Mouse (Mus musculus) heart, embryonic 16.5 days (tissue): ENCODE data around the gene Zfp566. TPM values are rescaled to one million over a fixed set of nuclear protein-coding genes. Genes with fewer than 3 reads are reported as not detected.

Source experiments
- ATAC-seq: fragments of 200-750 bp; cut with Nextera tagmentation; replicated peaks from 2 replicates; pipeline ENCODE4 v1.8.0; 2017; ENCODE audit warnings: moderate number of reproducible peaks; ENCODE audit not compliant: insufficient read depth, low FRiP score; ENCODE audit errors: extremely low read depth
- H3K27ac ChIP-seq: fragments of 300-500 bp; sonication (generic); 2 replicates; pipeline ENCODE4 v1.5.1; 2014; ENCODE audit warnings: mild to moderate bottlenecking, low read length, control low read depth, moderate library complexity
- H3K27me3 ChIP-seq: fragments of 300-500 bp; sonication (generic); 2 replicates; pipeline ENCODE4 v1.6.1; 2014; ENCODE audit warnings: low read length, mixed read lengths; ENCODE audit not compliant: control insufficient read depth, insufficient read depth
- H3K36me3 ChIP-seq: fragments of 300-500 bp; sonication (generic); 2 replicates; pipeline ENCODE4 v1.6.1; 2014; ENCODE audit not compliant: control insufficient read depth, insufficient read depth
- H3K4me1 ChIP-seq: fragments of 300-500 bp; sonication (generic); 2 replicates; pipeline ENCODE4 v1.6.1; 2014; ENCODE audit warnings: low read length, mixed read lengths; ENCODE audit not compliant: control insufficient read depth, insufficient read depth
- H3K4me2 ChIP-seq: fragments of 300-500 bp; sonication (generic); 2 replicates; pipeline ENCODE4 v1.6.1; 2014; ENCODE audit warnings: low read depth, mild to moderate bottlenecking, control low read depth, low read length
- H3K4me3 ChIP-seq: fragments of 300-500 bp; sonication (generic); 2 replicates; pipeline ENCODE4 v1.5.1; 2014; ENCODE audit warnings: mild to moderate bottlenecking, control low read depth, low read length
- H3K9ac ChIP-seq: fragments of 300-500 bp; sonication (generic); 2 replicates; pipeline ENCODE4 v1.6.1; 2014; ENCODE audit warnings: low read length, control low read depth
- H3K9me3 ChIP-seq: fragments of 300-500 bp; sonication (generic); replicated peaks from 2 replicates; pipeline ENCODE4 v1.6.1; 2016; ENCODE audit warnings: low read length; ENCODE audit not compliant: control insufficient read depth
- WGBS: fragments of 180-500 bp; shearing (Covaris S2); extraction: QIAGEN DNeasy Blood & Tissue Kit; methylation state at CpG from one replicate; pipeline ENCODE4 v1.1.7; 2014; 5-methylcytosine and 5-hydroxymethylcytosine counted together
- polyA plus RNA-seq: library from polyadenylated mRNA; unstranded; fragments of >200 nt; fragmentation: Nextera tagmentation; extraction: Ambion mirVana; gene quantifications from 2 replicates; pipeline ENCODE4 v1.2.1, GENCODE M21; 2015

Gene Zfp566
- polyA plus RNA-seq, 1 experiment from 2014 or later, result 7.1 TPM

DNA sequence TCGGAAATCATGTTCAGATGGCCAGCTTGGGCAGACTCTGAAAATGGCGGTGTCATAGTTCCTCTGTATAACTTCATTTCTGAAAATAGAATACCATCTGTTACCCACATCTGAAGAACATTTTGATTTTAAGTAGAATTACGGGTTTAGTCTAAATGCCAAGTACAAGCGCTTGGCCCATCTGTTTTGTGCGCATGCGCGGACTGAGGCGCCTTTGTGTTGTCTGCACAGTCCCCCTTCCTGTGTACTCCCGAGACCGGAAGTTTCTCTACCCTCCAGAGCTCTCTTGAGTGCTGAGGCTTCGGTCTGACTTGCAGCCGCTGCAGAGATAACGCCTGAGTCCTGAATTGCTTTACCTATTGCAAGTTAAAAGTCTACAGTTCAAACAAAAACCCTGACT, 9.0 kb upstream of the Zfp566 start:
- Histone ChIP-seq H3K4me3 (no peak overlapping the region), H3K4me2 (no peak overlapping the region), H3K27me3 (no peaks in the 10 kb centered on the region), H3K4me1 (peaks cover 13% of the 10 kb centered on the region), H3K9me3 (peaks cover 18% of the 10 kb centered on the region), H3K36me3 (peaks cover 46% of the 10 kb centered on the region), H3K27ac (no peak overlapping the region), H3K9ac (no peak overlapping the region)
- no peak for ATAC-seq
- 80% methylated on average over 13 of the region's 13 CpGs for WGBS

GRCm38 (mm10) chr7:30095551-30096125, 5.3 kb upstream of the Zfp566 start:
- H3K4me1 ChIP-seq, result peaks cover 21% of the 10 kb centered on the region
- H3K36me3 ChIP-seq, result peaks cover 16% of the 10 kb centered on the region
- H3K4me3 ChIP-seq, result peak overlapping the region; percentile 73
- no peaks in the 10 kb centered on the region for H3K9me3 ChIP-seq
- H3K27me3 ChIP-seq, result no peaks in the 10 kb centered on the region
- WGBS, result 10% methylated on average over 5 of the region's 5 CpGs
- peak overlapping the region; percentile 93 for H3K9ac ChIP-seq
- peak overlapping the region; percentile 86 for H3K4me2 ChIP-seq
- ATAC-seq, result no peak
- H3K27ac ChIP-seq, result peak overlapping the region; percentile 55

DNA sequence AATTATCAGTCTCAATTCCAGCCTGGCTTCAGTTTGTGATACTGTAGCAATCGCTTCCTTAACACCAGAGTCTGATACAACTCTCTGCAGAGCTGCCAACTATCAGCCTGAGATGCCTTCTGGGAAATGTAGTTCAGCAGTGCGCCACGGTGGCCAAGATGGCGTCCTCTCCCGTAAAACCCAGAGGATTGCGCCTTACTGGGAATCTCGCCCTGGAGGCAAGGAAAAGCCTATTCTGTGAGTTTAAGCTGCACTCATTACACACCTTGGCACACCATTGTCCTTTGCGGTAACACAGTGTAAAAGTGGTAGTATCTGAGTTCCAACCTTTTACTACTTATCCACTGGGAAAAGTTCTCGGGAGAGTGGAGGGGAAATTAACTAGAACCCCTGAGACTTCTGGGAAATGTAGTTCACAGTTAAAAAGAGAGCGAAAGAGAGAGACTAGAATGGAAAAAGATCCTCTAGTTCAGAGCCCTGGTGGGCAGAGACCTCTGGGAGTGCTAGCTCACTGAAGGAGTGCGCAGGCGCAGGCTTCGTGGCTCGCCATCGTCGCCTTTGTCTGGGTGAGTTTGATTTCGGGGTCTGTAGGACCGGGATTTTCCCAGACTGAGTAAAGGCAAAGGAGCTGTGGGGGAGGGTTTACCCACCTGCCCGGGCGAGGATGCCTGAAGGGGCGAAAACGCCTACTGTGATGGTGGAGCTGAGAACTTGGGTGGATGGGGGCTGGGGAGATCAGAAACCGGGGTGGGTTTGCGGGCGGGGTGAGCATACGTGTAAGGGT, 4.5 kb upstream of the Zfp566 start, which contains the start of gene Zfp260:
Gene Zfp260 (plus strand): TSS at position 132 of the 784 bp plus-strand sequence.
- peak within 1 kb of the TSS; percentile 73 for H3K4me3 ChIP-seq
- peaks cover 10% of the 10 kb centered on the region for H3K36me3 ChIP-seq
- ATAC-seq, result peak; percentile 78
- H3K27me3 ChIP-seq, result no peaks in the 10 kb centered on the region
- peaks cover 21% of the 10 kb centered on the region for H3K4me1 ChIP-seq
- peak within 1 kb of the TSS; percentile 86 for H3K4me2 ChIP-seq
- H3K9ac ChIP-seq, result peak within 1 kb of the TSS; percentile 93
- peak within 1 kb of the TSS; percentile 98 for H3K27ac ChIP-seq
- no peaks in the 10 kb centered on the region for H3K9me3 ChIP-seq
- WGBS, result under 1% methylated on average over 26 of the region's 26 CpGs

DNA sequence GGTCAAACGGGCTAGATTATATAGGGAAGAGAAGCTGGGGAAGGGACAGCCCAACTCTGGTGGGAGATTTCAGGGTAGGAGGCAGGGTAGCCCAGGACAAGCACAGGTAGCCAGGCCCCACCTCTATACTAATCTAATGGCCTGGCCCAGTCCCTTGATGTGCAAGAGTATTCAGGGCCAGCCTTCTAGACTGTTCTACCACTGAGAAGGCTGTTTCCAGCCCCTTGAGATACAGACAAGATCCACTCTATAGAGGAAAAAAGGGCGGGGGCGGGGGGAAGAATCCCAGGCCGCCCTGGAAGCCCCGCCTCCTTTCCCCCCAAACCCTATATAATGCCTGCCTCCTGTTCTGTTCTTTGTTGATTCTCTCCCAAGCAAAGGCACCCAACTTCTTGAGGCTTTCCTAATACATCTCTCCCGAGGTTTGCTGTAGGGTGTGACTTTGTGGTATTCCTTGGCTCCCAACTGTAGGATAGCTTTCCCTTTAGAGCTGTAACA, 3.6 kb upstream of the Zfp566 start:
- no peaks in the 10 kb centered on the region for H3K9me3 ChIP-seq
- no peak for ATAC-seq
- H3K4me2 ChIP-seq, result peak overlapping the region; percentile 86
- peak overlapping the region; percentile 93; the same call in 1 of the 2 replicates for H3K9ac ChIP-seq
- H3K27ac ChIP-seq, result peak overlapping the region; percentile 98
- peak overlapping the region; percentile 73 for H3K4me3 ChIP-seq
- no peaks in the 10 kb centered on the region for H3K27me3 ChIP-seq
- 74% methylated on average over 6 of the region's 6 CpGs for WGBS
- H3K4me1 ChIP-seq, result peaks cover 26% of the 10 kb centered on the region
- peaks cover 1% of the 10 kb centered on the region for H3K36me3 ChIP-seq

- H3K27ac ChIP-seq, result no peak overlapping the region
- H3K4me3 ChIP-seq, result no peak overlapping the region
- WGBS, result 80% methylated on average over 9 of the region's 9 CpGs
- H3K36me3 ChIP-seq, result no peaks in the 10 kb centered on the region; the same call in 1 of the 2 replicates
- no peak overlapping the region for H3K4me2 ChIP-seq
- H3K9ac ChIP-seq, result no peak overlapping the region
- no peaks in the 10 kb centered on the region for H3K27me3 ChIP-seq
- H3K4me1 ChIP-seq, result peaks cover 28% of the 10 kb centered on the region
- no peak for ATAC-seq
- H3K9me3 ChIP-seq, result no peaks in the 10 kb centered on the region
These were observed 2.3 kb upstream of the Zfp566 start for GRCm38 (mm10) chr7:30092666-30093065.

- H3K27ac ChIP-seq, result peak overlapping the region; percentile 71
- H3K36me3 ChIP-seq, result no peaks in the 10 kb centered on the region
- 5% methylated on average over 9 of the region's 9 CpGs for WGBS
- peaks cover 23% of the 10 kb centered on the region for H3K4me1 ChIP-seq
- H3K4me3 ChIP-seq, result peak overlapping the region; percentile 71
- H3K27me3 ChIP-seq, result no peaks in the 10 kb centered on the region
- peak overlapping the region; percentile 66 for H3K4me2 ChIP-seq
- ATAC-seq, result no peak
- H3K9me3 ChIP-seq, result no peaks in the 10 kb centered on the region
- peak overlapping the region; percentile 67 for H3K9ac ChIP-seq
These were observed 751 bp upstream of the Zfp566 start for GRCm38 (mm10) chr7:30090970-30091585.

DNA sequence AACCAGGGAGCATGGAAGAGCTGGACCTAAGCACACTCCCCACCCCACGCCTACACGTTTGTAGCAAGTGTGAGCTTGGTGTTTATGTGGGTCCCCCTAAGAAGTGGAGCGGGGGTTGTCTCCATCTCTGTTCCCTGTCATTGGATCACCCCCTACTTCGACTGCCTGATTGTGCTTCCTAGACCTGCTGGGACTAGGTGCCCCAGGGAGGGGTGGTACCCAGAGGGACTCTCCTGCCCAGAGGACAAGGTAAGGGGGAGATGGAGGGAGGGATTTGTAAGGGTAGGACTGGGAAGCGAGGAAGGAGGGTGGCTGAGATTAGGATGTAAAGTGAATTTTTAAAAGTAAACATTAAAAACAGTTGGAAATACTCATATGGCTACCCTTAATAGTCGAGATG, 922 bp downstream of the Zfp566 start:
- Histone ChIP-seq H3K4me1 (peaks cover 19% of the 10 kb centered on the region), H3K9me3 (no peaks in the 10 kb centered on the region), H3K27me3 (no peaks in the 10 kb centered on the region), H3K27ac (no peak overlapping the region; the same call in 1 of the 2 replicates), H3K36me3 (peaks cover 11% of the 10 kb centered on the region), H3K4me3 (peak overlapping the region; percentile 71), H3K4me2 (peak overlapping the region; percentile 66), H3K9ac (peak overlapping the region; percentile 77)
- WGBS, result 22% methylated on average over 6 of the region's 6 CpGs
- no peak for ATAC-seq

DNA sequence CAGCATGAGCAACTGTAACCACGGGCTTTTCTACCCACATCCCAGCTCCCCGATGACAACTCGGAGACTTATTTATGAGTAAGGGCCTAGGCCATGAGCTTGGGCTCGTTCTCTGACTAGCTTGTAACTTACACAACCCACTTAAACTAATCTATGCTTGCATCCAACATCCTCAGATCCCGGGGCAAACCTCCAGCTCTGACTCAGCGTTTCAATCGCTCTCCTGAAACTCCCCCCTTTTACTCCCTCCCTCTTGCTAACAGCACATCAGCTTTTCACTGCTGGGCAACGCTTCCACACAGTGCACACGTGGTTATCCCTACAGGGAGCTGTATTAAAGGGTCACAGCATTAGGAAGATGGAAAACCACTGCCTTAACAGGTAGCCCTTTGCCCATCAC, 3.8 kb downstream of the Zfp566 start:
- Histone ChIP-seq H3K9me3 (no peaks in the 10 kb centered on the region), H3K4me1 (peaks cover 13% of the 10 kb centered on the region), H3K27me3 (no peaks in the 10 kb centered on the region), H3K4me2 (no peak overlapping the region), H3K9ac (no peak overlapping the region), H3K4me3 (no peak overlapping the region), H3K27ac (no peak overlapping the region), H3K36me3 (peaks cover 11% of the 10 kb centered on the region)
- no peak for ATAC-seq
- 81% methylated on average over 9 of the region's 9 CpGs for WGBS
